Mouse (Mus musculus) gastrocnemius, adult 18-20 months (tissue): Measurements from ENCODE around the gene Zfp536. TPM values are rescaled to one million over a fixed set of nuclear protein-coding genes. Genes with fewer than 3 reads are reported as not detected.

Experiments used
- DNase-seq: peaks from one replicate; pipeline ENCODE4 v3.0.0; 2021; ENCODE audit warnings: low spot score
- total RNA-seq, 2 experiments: library from RNA; stranded (reverse); gene quantifications; 2 replicates each; pipeline ENCODE4 v1.2.3; 2021

Zfp536 gene
- total RNA-seq, 2 experiments from 2014 or later = 0.98 to 1.2 TPM

- no peak for DNase-seq
Observed at GRCm38 (mm10) chr7:37474284-37474683, 299.2 kb downstream of the Zfp536 start.

- no peak for DNase-seq
Observed at GRCm38 (mm10) chr7:37473311-37474084, 299.9 kb downstream of the Zfp536 start.

GRCm38 (mm10) chr7:37471726-37472125 is 301.7 kb downstream of the Zfp536 start:
- DNase-seq = no peak

GRCm38 (mm10) chr7:37466477-37467243 is 306.8 kb downstream of the Zfp536 start:
- DNase-seq = no peak

GRCm38 (mm10) chr7:37464186-37464721 is 309.2 kb downstream of the Zfp536 start:
- no peak for DNase-seq

GRCm38 (mm10) chr7:37447523-37447922 is 325.9 kb downstream of the Zfp536 start:
- no peak for DNase-seq

GRCm38 (mm10) chr7:37439912-37440311 is 333.5 kb downstream of the Zfp536 start:
- DNase-seq = no peak

- DNase-seq = no peak
Observed at GRCm38 (mm10) chr7:37439117-37439844, 334.2 kb downstream of the Zfp536 start.

GRCm38 (mm10) chr7:37437887-37438286 is 335.6 kb downstream of the Zfp536 start:
- DNase-seq = no peak

- DNase-seq = no peak
Observed at GRCm38 (mm10) chr7:37433156-37433555, 340.3 kb downstream of the Zfp536 start.

GRCm38 (mm10) chr7:37431471-37431870 is 342.0 kb downstream of the Zfp536 start:
- no peak for DNase-seq

GRCm38 (mm10) chr7:37426061-37426460 is 347.4 kb downstream of the Zfp536 start:
- no peak for DNase-seq

GRCm38 (mm10) chr7:37422966-37423365 is 350.5 kb downstream of the Zfp536 start:
- DNase-seq = no peak

Other genes starting within 250 kb of the Zfp536 start
- gene Uri1, start 249.9 kb upstream of the Zfp536 start, total RNA-seq = 10 to 100 TPM; 29.4 to 30.3 TPM